Mouse (Mus musculus) spleen, adult 12 weeks (tissue): ENCODE data around the gene Kctd8.

ENCODE experiments used
- DNase-seq: peaks from one replicate; pipeline ENCODE4 v3.0.0; 2022; ENCODE audit warnings: low spot score

Kctd8 gene

GRCm38 (mm10) chr5:69156489-69156888, 185.0 kb downstream of the Kctd8 start:
- no peak for DNase-seq

GRCm38 (mm10) chr5:69145827-69146226, 195.7 kb downstream of the Kctd8 start:
- no peak for DNase-seq

DNA sequence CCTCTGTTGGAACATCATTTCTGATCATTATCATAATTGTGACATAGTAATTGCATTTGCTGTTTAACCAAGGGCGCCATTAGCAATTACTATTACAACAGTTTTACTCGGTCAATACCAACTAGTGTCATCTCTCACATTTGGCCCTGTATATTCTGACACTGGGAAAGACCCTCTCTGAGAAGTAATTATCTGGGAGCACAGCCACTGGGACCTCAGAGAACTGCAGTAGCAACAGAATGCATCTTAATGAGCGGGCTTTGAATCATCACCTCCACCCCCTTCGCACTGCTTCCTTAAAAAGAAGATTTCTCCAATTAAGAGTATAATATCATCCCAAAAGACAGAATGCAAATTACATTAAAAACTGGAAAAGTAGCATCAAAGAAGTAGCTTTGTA, 200.4 kb downstream of the Kctd8 start:
- DNase-seq: no peak

DNA sequence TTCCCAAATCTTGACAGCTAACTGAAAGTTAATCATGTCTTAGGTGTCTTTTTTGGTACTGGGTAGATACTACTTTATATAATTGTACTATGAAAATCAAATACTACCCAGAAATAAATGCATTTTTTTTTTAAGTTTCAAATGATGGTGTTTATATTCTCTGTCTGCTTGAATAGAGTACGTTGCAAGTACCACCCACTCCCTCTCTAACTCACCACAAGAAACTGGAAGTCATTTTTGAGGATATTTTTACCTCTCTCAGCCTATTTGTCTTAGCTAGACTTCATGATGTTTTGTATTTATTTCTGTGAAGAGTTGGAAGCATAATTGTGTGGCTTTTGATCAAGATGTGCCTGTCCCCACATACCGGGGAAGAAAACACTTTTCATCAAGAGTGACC, 232.8 kb downstream of the Kctd8 start:
- DNase-seq: no peak

GRCm38 (mm10) chr5:69088912-69089311, 252.6 kb downstream of the Kctd8 start:
- DNase-seq: no peak
